Mouse (Mus musculus) neural tube, embryonic 13.5 days (tissue): Measurements from ENCODE around the gene Tenm2. TPM values are rescaled to one million over a fixed set of nuclear protein-coding genes. Genes with fewer than 3 reads are reported as not detected.

ENCODE experiments used
- ATAC-seq: fragments of 200-750 bp; cut with Nextera tagmentation; 2 replicates; pipeline ENCODE4 v1.8.0; 2017; ENCODE audit warnings: low read depth, mild to moderate bottlenecking, moderate TSS enrichment, moderate library complexity
- H3K27ac ChIP-seq: fragments of 300-500 bp; sonication (generic); replicated peaks from 2 replicates; pipeline ENCODE4 v1.5.1; 2015; ENCODE audit warnings: moderate library complexity, mild to moderate bottlenecking, inconsistent platforms
- H3K27me3 ChIP-seq: fragments of 300-500 bp; sonication (generic); 2 replicates; pipeline ENCODE4 v1.6.1; 2015; ENCODE audit warnings: mild to moderate bottlenecking, inconsistent platforms
- H3K36me3 ChIP-seq: fragments of 300-500 bp; sonication (generic); 2 replicates; pipeline ENCODE4 v1.6.1; 2015; ENCODE audit warnings: mild to moderate bottlenecking, inconsistent platforms
- H3K4me1 ChIP-seq: fragments of 300-500 bp; sonication (generic); replicated peaks from 2 replicates; pipeline ENCODE4 v1.6.1; 2015; ENCODE audit warnings: inconsistent platforms
- H3K4me2 ChIP-seq: fragments of 300-500 bp; sonication (generic); 2 replicates; pipeline ENCODE4 v1.6.1; 2015; ENCODE audit warnings: inconsistent platforms, mild to moderate bottlenecking, moderate library complexity
- H3K4me3 ChIP-seq: fragments of 300-500 bp; sonication (generic); 2 replicates; pipeline ENCODE4 v1.5.1; 2015; ENCODE audit warnings: mild to moderate bottlenecking, inconsistent platforms
- H3K9ac ChIP-seq: fragments of 300-500 bp; sonication (generic); 2 replicates; pipeline ENCODE4 v1.6.1; 2015; ENCODE audit warnings: moderate library complexity, mild to moderate bottlenecking, inconsistent platforms
- H3K9me3 ChIP-seq: fragments of 300-500 bp; sonication (generic); 2 replicates; pipeline ENCODE4 v1.6.1; 2016; ENCODE audit warnings: inconsistent platforms
- WGBS: fragments of 180-500 bp; shearing (Covaris S2); methylation state at CpG from one replicate; pipeline ENCODE4 v1.1.7; 2015; 5-methylcytosine and 5-hydroxymethylcytosine counted together
- polyA plus RNA-seq: library from polyadenylated mRNA; unstranded; fragments of >200 nt; fragmentation: Nextera tagmentation; extraction: Ambion mirVana; gene quantifications from 2 replicates; pipeline ENCODE4 v1.2.1, GENCODE M21; 2015

Tenm2 gene
- polyA plus RNA-seq, 1 experiment from 2014 or later, result 14.2 TPM

GRCm38 (mm10) chr11:36678542-36678941, 557.2 kb downstream of the Tenm2 start:
- Histone ChIP-seq H3K4me2 (peak overlapping the region; percentile 61), H3K9me3 (no peaks in the 10 kb centered on the region), H3K36me3 (no peaks in the 10 kb centered on the region), H3K4me3 (peak overlapping the region; percentile 52), H3K4me1 (peaks cover 31% of the 10 kb centered on the region), H3K9ac (peak overlapping the region; percentile 78), H3K27me3 (no peaks in the 10 kb centered on the region), H3K27ac (peak overlapping the region; percentile 98)
- ATAC-seq, result no peak
- WGBS, result 27% methylated on average over 2 of the region's 2 CpGs

- Histone ChIP-seq H3K27me3 (no peaks in the 10 kb centered on the region), H3K4me1 (peaks cover 31% of the 10 kb centered on the region), H3K9ac (peak overlapping the region; percentile 78), H3K4me2 (peak overlapping the region; percentile 61), H3K4me3 (peak overlapping the region; percentile 52), H3K27ac (peak overlapping the region; percentile 98), H3K36me3 (no peaks in the 10 kb centered on the region), H3K9me3 (no peaks in the 10 kb centered on the region)
- peak; percentile 84 for ATAC-seq
- WGBS, result 8% methylated on average over 10 of the region's 10 CpGs
Observed at GRCm38 (mm10) chr11:36678057-36678396, 557.7 kb downstream of the Tenm2 start.

- Histone ChIP-seq H3K27me3 (no peaks in the 10 kb centered on the region), H3K4me1 (peaks cover 31% of the 10 kb centered on the region), H3K36me3 (no peaks in the 10 kb centered on the region), H3K4me2 (peak overlapping the region; percentile 61), H3K9ac (peak overlapping the region; percentile 78), H3K9me3 (no peaks in the 10 kb centered on the region), H3K4me3 (peak overlapping the region; percentile 52), H3K27ac (peak overlapping the region; percentile 98)
- peak; percentile 95 for ATAC-seq
- WGBS, result under 1% methylated on average over 23 of the region's 23 CpGs
Observed at GRCm38 (mm10) chr11:36677321-36678056, 558.3 kb downstream of the Tenm2 start.

GRCm38 (mm10) chr11:36676446-36677284, 559.1 kb downstream of the Tenm2 start:
- Histone ChIP-seq H3K4me2 (peak overlapping the region; percentile 61), H3K36me3 (no peaks in the 10 kb centered on the region), H3K9me3 (no peaks in the 10 kb centered on the region), H3K27ac (peak overlapping the region; percentile 98), H3K4me1 (peaks cover 31% of the 10 kb centered on the region), H3K4me3 (peak overlapping the region; percentile 52), H3K9ac (peak overlapping the region; percentile 78), H3K27me3 (no peaks in the 10 kb centered on the region)
- no peak for ATAC-seq
- 45% methylated on average over 16 of the region's 16 CpGs for WGBS

- Histone ChIP-seq H3K9ac (no peak overlapping the region), H3K4me1 (peaks cover 31% of the 10 kb centered on the region), H3K9me3 (no peaks in the 10 kb centered on the region), H3K36me3 (no peaks in the 10 kb centered on the region), H3K4me3 (peak overlapping the region; percentile 52), H3K27ac (no peak overlapping the region), H3K4me2 (peak overlapping the region; percentile 61), H3K27me3 (no peaks in the 10 kb centered on the region)
- WGBS, result 93% methylated on average over 4 of the region's 4 CpGs
- no peak for ATAC-seq
Observed at GRCm38 (mm10) chr11:36674902-36675422, 560.8 kb downstream of the Tenm2 start.

GRCm38 (mm10) chr11:36674141-36674540, 561.6 kb downstream of the Tenm2 start:
- no peaks in the 10 kb centered on the region for H3K27me3 ChIP-seq
- no peak overlapping the region for H3K9ac ChIP-seq
- no peaks in the 10 kb centered on the region for H3K36me3 ChIP-seq
- no peak overlapping the region for H3K4me3 ChIP-seq
- H3K27ac ChIP-seq, result no peak overlapping the region
- H3K4me1 ChIP-seq, result peaks cover 24% of the 10 kb centered on the region
- H3K9me3 ChIP-seq, result no peaks in the 10 kb centered on the region
- no peak for ATAC-seq
- H3K4me2 ChIP-seq, result peak overlapping the region; percentile 6
- 40% methylated on average over 5 of the region's 5 CpGs for WGBS

GRCm38 (mm10) chr11:36671196-36671595, 564.6 kb downstream of the Tenm2 start:
- no peak for ATAC-seq
- H3K9ac ChIP-seq, result no peak overlapping the region
- no peak overlapping the region for H3K4me2 ChIP-seq
- H3K4me1 ChIP-seq, result peaks cover 17% of the 10 kb centered on the region
- no peak overlapping the region for H3K27ac ChIP-seq
- no peaks in the 10 kb centered on the region for H3K36me3 ChIP-seq
- H3K9me3 ChIP-seq, result no peaks in the 10 kb centered on the region
- no peaks in the 10 kb centered on the region for H3K27me3 ChIP-seq
- 85% methylated on average over 9 of the region's 9 CpGs for WGBS
- no peak overlapping the region for H3K4me3 ChIP-seq

GRCm38 (mm10) chr11:36664026-36664425, 571.7 kb downstream of the Tenm2 start:
- H3K4me3 ChIP-seq, result no peak overlapping the region
- H3K4me1 ChIP-seq, result peaks cover 8% of the 10 kb centered on the region
- H3K9me3 ChIP-seq, result no peaks in the 10 kb centered on the region
- H3K27ac ChIP-seq, result no peak overlapping the region
- no peaks in the 10 kb centered on the region for H3K36me3 ChIP-seq
- no peak for ATAC-seq
- no peak overlapping the region for H3K4me2 ChIP-seq
- no peaks in the 10 kb centered on the region for H3K27me3 ChIP-seq
- WGBS, result 47% methylated on average over 1 of the region's 1 CpGs
- no peak overlapping the region for H3K9ac ChIP-seq

- no peak overlapping the region for H3K4me3 ChIP-seq
- ATAC-seq, result no peak
Observed at GRCm38 (mm10) chr11:36663571-36663970, 572.2 kb downstream of the Tenm2 start.

GRCm38 (mm10) chr11:36653656-36654323, 582.0 kb downstream of the Tenm2 start:
- H3K4me3 ChIP-seq, result no peak overlapping the region
- H3K4me1 ChIP-seq, result no peaks in the 10 kb centered on the region; the same call in 1 of the 2 replicates
- no peaks in the 10 kb centered on the region for H3K36me3 ChIP-seq
- H3K27me3 ChIP-seq, result no peaks in the 10 kb centered on the region
- 65% methylated on average over 9 of the region's 9 CpGs for WGBS
- no peak overlapping the region for H3K27ac ChIP-seq
- no peak overlapping the region for H3K9ac ChIP-seq
- H3K4me2 ChIP-seq, result no peak overlapping the region
- ATAC-seq, result no peak
- no peaks in the 10 kb centered on the region for H3K9me3 ChIP-seq

More at GRCm38 (mm10) chr11:36663571-36663970, 572.2 kb downstream of the Tenm2 start:
- 57% methylated on average over 3 of the region's 3 CpGs for WGBS
- Histone ChIP-seq H3K36me3 (no peaks in the 10 kb centered on the region), H3K9ac (no peak overlapping the region), H3K9me3 (no peaks in the 10 kb centered on the region), H3K4me2 (no peak overlapping the region), H3K27ac (no peak overlapping the region), H3K4me1 (peaks cover 8% of the 10 kb centered on the region), H3K27me3 (no peaks in the 10 kb centered on the region)

- Histone ChIP-seq H3K27me3 (no peaks in the 10 kb centered on the region), H3K9me3 (no peaks in the 10 kb centered on the region), H3K9ac (no peak overlapping the region), H3K4me3 (no peak overlapping the region), H3K4me1 (peaks cover 4% of the 10 kb centered on the region; the same call in 1 of the 2 replicates), H3K4me2 (no peak overlapping the region), H3K27ac (no peak overlapping the region), H3K36me3 (no peaks in the 10 kb centered on the region)
- WGBS, result 39% methylated on average over 1 of the region's 1 CpGs
- ATAC-seq, result no peak
Observed at GRCm38 (mm10) chr11:36647179-36647578, 588.6 kb downstream of the Tenm2 start.

- no peak for ATAC-seq
- no peak overlapping the region for H3K4me3 ChIP-seq
- H3K4me2 ChIP-seq, result peak overlapping the region; percentile 15; the same call in 1 of the 2 replicates
- 33% methylated on average over 6 of the region's 6 CpGs for WGBS
- H3K9me3 ChIP-seq, result no peaks in the 10 kb centered on the region
- H3K4me1 ChIP-seq, result peaks cover 29% of the 10 kb centered on the region
- H3K9ac ChIP-seq, result no peak overlapping the region
- peak overlapping the region; percentile 46; the same call in 1 of the 2 replicates for H3K27ac ChIP-seq
- no peaks in the 10 kb centered on the region for H3K36me3 ChIP-seq
- no peaks in the 10 kb centered on the region for H3K27me3 ChIP-seq
Observed at GRCm38 (mm10) chr11:36635082-36635481, 600.7 kb downstream of the Tenm2 start.
